Mouse (Mus musculus): ENCODE measurements around the gene Ncapd2. TPM values are rescaled to one million over a fixed set of nuclear protein-coding genes. Genes with fewer than 3 reads are reported as not detected.
A peak's percentile ranks its signal among the peaks of the same experiment; 100 is the strongest.
"Not testable (repeated sequence)": the region's sequence is repeated elsewhere in the genome, so short reads cannot be mapped to it uniquely, and the experiment has no call there.

The Ncapd2 gene
- polyA plus RNA-seq, 1 experiment from 2014 or later, result 182 TPM

DNA sequence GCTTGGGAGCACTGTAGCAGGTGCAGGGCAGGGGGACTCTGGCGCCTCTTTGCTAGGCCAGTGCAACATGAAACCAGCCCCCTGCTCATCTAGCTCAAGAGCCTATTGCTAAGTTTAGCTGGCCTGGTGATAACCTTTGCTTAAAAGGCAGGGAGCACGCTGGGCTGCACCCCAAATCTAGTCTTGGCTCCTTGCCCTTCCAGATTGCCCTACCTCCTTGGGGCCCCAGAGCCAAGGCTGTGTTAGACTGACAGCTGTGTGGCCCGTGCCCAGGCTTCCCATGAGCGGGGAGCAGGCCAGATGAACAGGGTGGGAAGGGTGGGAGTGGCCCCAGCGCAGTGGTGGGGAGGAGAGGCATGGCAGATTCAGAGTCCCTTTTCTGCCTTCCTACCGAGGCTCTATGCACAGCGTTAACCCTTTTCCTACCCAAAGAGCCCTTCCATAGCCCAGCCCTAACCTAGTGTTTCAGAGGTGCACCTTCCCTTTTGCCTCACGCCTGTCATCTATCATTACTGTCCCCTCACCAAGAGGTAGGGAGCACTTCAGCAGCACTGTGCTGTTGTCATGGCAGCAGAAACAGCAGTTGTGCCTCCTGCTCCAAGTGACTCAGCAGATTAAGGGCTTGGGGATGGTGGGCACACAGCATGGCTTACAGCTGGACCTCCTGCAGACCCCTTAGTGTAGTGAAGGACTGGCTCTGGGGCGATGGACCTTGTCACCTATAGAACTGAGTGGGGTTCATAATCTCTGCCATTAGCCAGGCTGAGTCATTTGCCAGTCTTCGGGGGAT, 24.4 kb downstream of the Ncapd2 start:
- no peak overlapping the region; the same call in 1 of the 2 replicates for H3K9ac ChIP-seq (ENCODE audit: low read length)
- ATAC-seq (ENCODE audit: insufficient number of reproducible peaks, low FRiP score, low TSS enrichment, low read depth) (no peak), DNase-seq (ENCODE audit: low spot score) (peak; percentile 42)
- no peaks in the 10 kb centered on the region for H3K27me3 ChIP-seq (ENCODE audit: control insufficient read depth, insufficient read depth, low read length)
- H3K36me3 ChIP-seq (ENCODE audit: control insufficient read depth, insufficient read depth, low read length), result peaks cover 44% of the 10 kb centered on the region
- H3K4me1 ChIP-seq (ENCODE audit: control insufficient read depth, insufficient read depth, low read length), result peaks cover 24% of the 10 kb centered on the region
- peak overlapping the region; percentile 66 for H3K27ac ChIP-seq (replicated peaks; ENCODE audit: low read depth, low read length)
- H3K4me3 ChIP-seq (ENCODE audit: low read depth, low read length), result peak overlapping the region; percentile 2; the same call in 1 of the 2 replicates
- no peaks in the 10 kb centered on the region for H3K9me3 ChIP-seq (ENCODE audit: control insufficient read depth, low read length)
- peak overlapping the region; percentile 96 for H3K4me2 ChIP-seq (ENCODE audit: low read depth, severe bottlenecking)
- 24% methylated on average over 10 of the region's 10 CpGs for WGBS

DNA sequence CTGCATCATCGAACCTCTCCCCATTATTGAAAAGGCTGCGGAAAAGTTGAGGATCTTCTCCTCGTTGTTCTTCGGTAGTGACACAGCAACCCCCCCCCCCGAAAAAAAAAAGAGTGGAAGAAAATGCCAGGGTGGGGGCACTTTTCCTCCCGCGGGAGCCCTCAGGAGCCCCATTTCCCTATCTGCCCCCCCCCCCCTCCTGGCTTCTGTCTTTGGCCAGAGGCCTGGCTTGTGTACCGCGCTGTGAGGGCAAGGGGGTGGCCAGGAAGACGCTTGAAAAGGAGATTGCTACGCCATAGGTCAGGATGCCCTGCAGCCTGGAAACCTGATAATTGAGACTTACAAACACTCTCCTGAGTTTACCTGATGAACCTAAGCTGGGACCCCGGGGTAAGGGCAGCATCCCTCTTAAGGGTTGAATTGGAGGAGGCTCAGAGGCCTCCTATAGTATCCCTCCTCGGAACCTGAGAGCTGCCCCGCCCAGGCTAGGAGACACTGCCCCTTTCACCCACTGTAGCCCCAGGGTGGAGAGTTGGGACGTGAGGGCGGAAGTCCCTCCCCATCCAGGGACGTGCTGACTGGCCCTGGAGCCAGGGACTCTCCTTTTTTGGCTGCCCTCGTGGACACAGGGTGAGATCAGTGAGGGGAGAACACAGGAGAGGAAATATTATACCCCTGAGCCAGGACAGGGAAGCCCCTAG, 25.3 kb downstream of the Ncapd2 start, which contains the start of gene Gapdh:
Gapdh (minus strand) TSS at position 417 of the 701 bp plus-strand sequence.
- Histone ChIP-seq H3K9ac (ENCODE audit: low read length) (peak within 1 kb of the TSS; percentile 99), H3K36me3 (ENCODE audit: control insufficient read depth, insufficient read depth, low read length) (peaks cover 35% of the 10 kb centered on the region), H3K9me3 (ENCODE audit: control insufficient read depth, low read length) (no peaks in the 10 kb centered on the region), H3K4me3 (ENCODE audit: low read depth, low read length) (peak within 1 kb of the TSS; percentile 97), H3K27ac (replicated peaks; ENCODE audit: low read depth, low read length) (peak within 1 kb of the TSS; percentile 90), H3K27me3 (ENCODE audit: control insufficient read depth, insufficient read depth, low read length) (no peaks in the 10 kb centered on the region), H3K4me1 (ENCODE audit: control insufficient read depth, insufficient read depth, low read length) (peaks cover 24% of the 10 kb centered on the region), H3K4me2 (ENCODE audit: low read depth, severe bottlenecking) (peak within 1 kb of the TSS; percentile 96)
- 1% methylated on average over 14 of the region's 18 CpGs for WGBS
- ATAC-seq (ENCODE audit: insufficient number of reproducible peaks, low FRiP score, low TSS enrichment, low read depth), result no peak
- DNase-seq (ENCODE audit: low spot score), result peak; percentile 73

- H3K4me3 ChIP-seq (ENCODE audit: low read depth, low read length), result peak overlapping the region; percentile 97
- WGBS, result under 1% methylated on average over 34 of the region's 36 CpGs
- DNase-seq (ENCODE audit: low spot score), result peak; percentile 98
- no peaks in the 10 kb centered on the region for H3K27me3 ChIP-seq (ENCODE audit: control insufficient read depth, insufficient read depth, low read length)
- peak overlapping the region; percentile 99 for H3K9ac ChIP-seq (ENCODE audit: low read length)
- H3K9me3 ChIP-seq (ENCODE audit: control insufficient read depth, low read length), result no peaks in the 10 kb centered on the region
- peak overlapping the region; percentile 96 for H3K4me2 ChIP-seq (ENCODE audit: low read depth, severe bottlenecking)
- H3K27ac ChIP-seq (replicated peaks; ENCODE audit: low read depth, low read length), result peak overlapping the region; percentile 90
- peak; percentile 89 for ATAC-seq (ENCODE audit: insufficient number of reproducible peaks, low FRiP score, low TSS enrichment, low read depth)
- peaks cover 24% of the 10 kb centered on the region for H3K4me1 ChIP-seq (ENCODE audit: control insufficient read depth, insufficient read depth, low read length)
- peaks cover 32% of the 10 kb centered on the region for H3K36me3 ChIP-seq (ENCODE audit: control insufficient read depth, insufficient read depth, low read length)
Observed at GRCm38 (mm10) chr6:125165328-125165891, 26.1 kb downstream of the Ncapd2 start.

- Histone ChIP-seq H3K27me3 (ENCODE audit: control insufficient read depth, insufficient read depth, low read length) (no peaks in the 10 kb centered on the region), H3K4me2 (ENCODE audit: low read depth, severe bottlenecking) (peak overlapping the region; percentile 96)
- under 1% methylated on average over 38 of the region's 39 CpGs for WGBS
Observed at GRCm38 (mm10) chr6:125164672-125165327, 26.7 kb downstream of the Ncapd2 start.

DNA sequence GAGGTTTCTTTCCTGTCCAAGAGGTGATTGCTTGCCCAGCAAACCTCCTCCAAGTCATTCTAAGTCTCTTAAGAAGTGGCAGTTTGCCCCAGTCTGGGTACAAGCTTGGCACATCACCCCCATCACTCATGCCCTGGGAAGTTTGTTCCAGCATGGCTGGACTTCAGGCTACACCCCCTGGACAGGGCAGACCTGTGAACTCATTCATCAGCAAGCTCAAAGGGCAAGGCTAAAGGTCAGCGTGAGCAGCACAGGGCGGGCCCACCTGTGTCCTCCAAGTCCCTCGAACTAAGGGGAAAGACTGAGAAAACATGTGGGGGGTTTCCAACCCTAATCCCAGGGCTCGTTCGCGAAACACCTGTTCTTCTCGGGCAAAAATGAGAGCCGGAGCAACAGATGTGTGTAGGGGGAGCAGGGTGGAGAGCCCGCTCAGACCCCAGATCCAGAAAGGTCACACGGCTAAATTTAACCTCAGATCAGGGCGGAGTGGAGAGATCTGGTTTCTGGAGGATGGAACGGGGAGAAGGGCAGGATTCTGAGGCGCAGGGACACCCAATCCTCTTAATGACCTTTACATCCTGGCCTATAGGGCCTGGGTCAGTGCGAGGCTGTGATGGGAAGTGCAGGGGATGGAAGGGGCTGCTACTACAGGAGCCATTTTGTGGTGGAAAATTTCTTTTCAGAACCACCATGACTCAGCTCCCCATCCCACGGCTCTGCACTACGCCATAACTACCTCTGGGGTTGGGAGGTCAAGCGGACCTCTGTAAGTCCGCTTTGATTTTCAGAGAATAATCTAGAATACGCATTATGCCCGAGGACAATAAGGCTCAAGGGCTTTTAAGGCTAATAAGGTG, 27.5 kb downstream of the Ncapd2 start:
- peak; percentile 45 for DNase-seq (ENCODE audit: low spot score)
- Histone ChIP-seq H3K27ac (replicated peaks; ENCODE audit: low read depth, low read length) (peak overlapping the region; percentile 90), H3K36me3 (ENCODE audit: control insufficient read depth, insufficient read depth, low read length) (peaks cover 20% of the 10 kb centered on the region), H3K4me2 (ENCODE audit: low read depth, severe bottlenecking) (peak overlapping the region; percentile 96), H3K4me1 (ENCODE audit: control insufficient read depth, insufficient read depth, low read length) (peaks cover 24% of the 10 kb centered on the region), H3K4me3 (ENCODE audit: low read depth, low read length) (peak overlapping the region; percentile 97), H3K9ac (ENCODE audit: low read length) (peak overlapping the region; percentile 99), H3K27me3 (ENCODE audit: control insufficient read depth, insufficient read depth, low read length) (no peaks in the 10 kb centered on the region), H3K9me3 (ENCODE audit: control insufficient read depth, low read length) (no peaks in the 10 kb centered on the region)
- WGBS, result 5% methylated on average over 20 of the region's 20 CpGs
- no peak for ATAC-seq (ENCODE audit: insufficient number of reproducible peaks, low FRiP score, low TSS enrichment, low read depth)

More at GRCm38 (mm10) chr6:125164672-125165327, 26.7 kb downstream of the Ncapd2 start:
- DNase-seq (ENCODE audit: low spot score) (peak; percentile 89), ATAC-seq (ENCODE audit: insufficient number of reproducible peaks, low FRiP score, low TSS enrichment, low read depth) (peak; percentile 28; the same call in 1 of the 2 replicates)
- peak overlapping the region; percentile 97 for H3K4me3 ChIP-seq (ENCODE audit: low read depth, low read length)
- H3K36me3 ChIP-seq (ENCODE audit: control insufficient read depth, insufficient read depth, low read length), result peaks cover 27% of the 10 kb centered on the region
- peaks cover 24% of the 10 kb centered on the region for H3K4me1 ChIP-seq (ENCODE audit: control insufficient read depth, insufficient read depth, low read length)
- peak overlapping the region; percentile 99 for H3K9ac ChIP-seq (ENCODE audit: low read length)
- peak overlapping the region; percentile 90 for H3K27ac ChIP-seq (replicated peaks; ENCODE audit: low read depth, low read length)
- H3K9me3 ChIP-seq (ENCODE audit: control insufficient read depth, low read length), result no peaks in the 10 kb centered on the region

- H3K4me2 ChIP-seq (ENCODE audit: low read depth, severe bottlenecking); H3K4me3 ChIP-seq (ENCODE audit: low read depth, low read length): not testable (repeated sequence)
Observed at GRCm38 (mm10) chr6:125162615-125163305, 28.7 kb downstream of the Ncapd2 start.

DNA sequence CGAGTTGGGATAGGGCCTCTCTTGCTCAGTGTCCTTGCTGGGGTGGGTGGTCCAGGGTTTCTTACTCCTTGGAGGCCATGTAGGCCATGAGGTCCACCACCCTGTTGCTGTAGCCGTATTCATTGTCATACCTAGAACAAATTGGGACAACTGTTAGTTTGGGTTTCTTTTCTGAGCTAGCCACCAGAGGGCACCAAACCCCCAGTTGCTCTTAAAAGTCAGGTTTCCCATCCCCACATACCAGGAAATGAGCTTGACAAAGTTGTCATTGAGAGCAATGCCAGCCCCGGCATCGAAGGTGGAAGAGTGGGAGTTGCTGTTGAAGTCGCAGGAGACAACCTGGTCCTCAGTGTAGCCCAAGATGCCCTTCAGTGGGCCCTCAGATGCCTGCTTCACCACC, 29.5 kb downstream of the Ncapd2 start:
- Histone ChIP-seq H3K36me3 (ENCODE audit: control insufficient read depth, insufficient read depth, low read length) (peaks cover 17% of the 10 kb centered on the region), H3K4me1 (ENCODE audit: control insufficient read depth, insufficient read depth, low read length) (peaks cover 16% of the 10 kb centered on the region)
- H3K27ac ChIP-seq (replicated peaks; ENCODE audit: low read depth, low read length); H3K9ac ChIP-seq (ENCODE audit: low read length); H3K4me2 ChIP-seq (ENCODE audit: low read depth, severe bottlenecking); H3K27me3 ChIP-seq (ENCODE audit: control insufficient read depth, insufficient read depth, low read length); H3K9me3 ChIP-seq (ENCODE audit: control insufficient read depth, low read length); ATAC-seq (ENCODE audit: insufficient number of reproducible peaks, low FRiP score, low TSS enrichment, low read depth); H3K4me3 ChIP-seq (ENCODE audit: low read depth, low read length): not testable (repeated sequence)
- WGBS, result 16% methylated on average over 3 of the region's 5 CpGs
- DNase-seq (ENCODE audit: low spot score), result peak; percentile 83

More at GRCm38 (mm10) chr6:125162615-125163305, 28.7 kb downstream of the Ncapd2 start:
- ATAC-seq (ENCODE audit: insufficient number of reproducible peaks, low FRiP score, low TSS enrichment, low read depth); H3K9ac ChIP-seq (ENCODE audit: low read length); H3K27ac ChIP-seq (replicated peaks; ENCODE audit: low read depth, low read length); H3K27me3 ChIP-seq (ENCODE audit: control insufficient read depth, insufficient read depth, low read length); H3K9me3 ChIP-seq (ENCODE audit: control insufficient read depth, low read length); DNase-seq (ENCODE audit: low spot score): not testable (repeated sequence)
- WGBS, result 80% methylated on average over 11 of the region's 16 CpGs
- Histone ChIP-seq H3K36me3 (ENCODE audit: control insufficient read depth, insufficient read depth, low read length) (peaks cover 13% of the 10 kb centered on the region), H3K4me1 (ENCODE audit: control insufficient read depth, insufficient read depth, low read length) (peaks cover 24% of the 10 kb centered on the region)
